Mouse (Mus musculus) testis, adult 2 months (tissue): ENCODE results near the gene Gm14597. TPM values are rescaled to one million over a fixed set of nuclear protein-coding genes. Genes with fewer than 3 reads are reported as not detected.
"Not testable (repeated sequence)": the region's sequence is repeated elsewhere in the genome, so short reads cannot be mapped to it uniquely, and the experiment has no call there.

Source experiments
- H3K27ac ChIP-seq: fragments of 200-500 bp; 2 replicates; pipeline ENCODE4 v1.5.1; 2012; ENCODE audit warnings: low read depth, low read length; ENCODE audit not compliant: control insufficient read depth, insufficient read depth
- H3K27me3 ChIP-seq: fragments of 200-500 bp; 2 replicates; pipeline ENCODE4 v1.6.1; 2012; ENCODE audit warnings: mild to moderate bottlenecking, low read length, moderate library complexity; ENCODE audit not compliant: control insufficient read depth, insufficient read depth
- H3K36me3 ChIP-seq: fragments of 200-500 bp; 2 replicates; pipeline ENCODE4 v1.6.1; 2012; ENCODE audit warnings: mild to moderate bottlenecking, low read length; ENCODE audit not compliant: control insufficient read depth, insufficient read depth
- H3K4me1 ChIP-seq: fragments of 200-500 bp; 2 replicates; pipeline ENCODE4 v1.6.1; 2012; ENCODE audit warnings: low read length; ENCODE audit not compliant: control insufficient read depth, insufficient read depth
- H3K4me3 ChIP-seq: fragments of 200-500 bp; 2 replicates; pipeline ENCODE4 v1.5.1; 2012; ENCODE audit warnings: low read depth, mild to moderate bottlenecking, low read length, moderate library complexity, mixed read lengths; ENCODE audit not compliant: control insufficient read depth
- CTCF ChIP-seq: fragments of 200-500 bp; IDR thresholded peaks from 2 replicates; pipeline ENCODE4 v1.5.1; 2012; ENCODE audit warnings: low read depth, mild to moderate bottlenecking, inconsistent platforms, low read length, moderate library complexity; ENCODE audit not compliant: control insufficient read depth, insufficient read depth, insufficient replicate concordance
- POLR2A ChIP-seq: fragments of 200-500 bp; IDR thresholded peaks from 2 replicates; pipeline ENCODE4 v1.6.1; 2012; ENCODE audit warnings: low read depth, mild to moderate bottlenecking, inconsistent platforms, low read length, moderate library complexity; ENCODE audit not compliant: control insufficient read depth
- polyA plus RNA-seq: library from polyadenylated mRNA; depleted of rRNA; stranded (reverse); fragments of >200 nt; gene quantifications from 2 replicates; pipeline ENCODE4 v1.2.3, GENCODE M21; 2012; rRNA removed

Gm14597 gene
- 3.9 and 4.7 TPM in 2 replicates for polyA plus RNA-seq

DNA sequence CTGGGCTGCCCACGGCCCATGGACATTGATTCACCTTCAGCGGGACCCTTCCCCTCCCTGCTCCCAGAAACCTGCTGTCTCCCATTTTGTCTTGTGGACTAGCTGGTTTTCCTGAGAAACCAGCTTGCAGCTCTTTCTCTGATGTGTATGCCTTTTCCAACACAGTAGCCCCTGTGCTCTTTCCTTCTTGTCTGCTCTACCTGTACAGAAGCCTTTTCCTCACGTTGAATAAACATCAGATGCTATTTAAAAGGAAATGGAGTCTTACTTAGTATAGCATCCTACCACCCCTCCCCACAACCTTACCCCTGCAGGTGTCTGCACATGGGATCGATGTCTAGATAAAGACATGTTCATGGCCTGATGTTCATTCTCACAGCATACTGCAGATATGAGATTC, at the start of gene Gm14597:
Gene Gm14597, minus strand, starts transcription at position 101 of the 400 bp plus-strand sequence.
- H3K27ac ChIP-seq, H3K4me1 ChIP-seq, H3K27me3 ChIP-seq, H3K36me3 ChIP-seq: not testable (repeated sequence)
- H3K4me3 ChIP-seq, result peak within 1 kb of the TSS; percentile 78

DNA sequence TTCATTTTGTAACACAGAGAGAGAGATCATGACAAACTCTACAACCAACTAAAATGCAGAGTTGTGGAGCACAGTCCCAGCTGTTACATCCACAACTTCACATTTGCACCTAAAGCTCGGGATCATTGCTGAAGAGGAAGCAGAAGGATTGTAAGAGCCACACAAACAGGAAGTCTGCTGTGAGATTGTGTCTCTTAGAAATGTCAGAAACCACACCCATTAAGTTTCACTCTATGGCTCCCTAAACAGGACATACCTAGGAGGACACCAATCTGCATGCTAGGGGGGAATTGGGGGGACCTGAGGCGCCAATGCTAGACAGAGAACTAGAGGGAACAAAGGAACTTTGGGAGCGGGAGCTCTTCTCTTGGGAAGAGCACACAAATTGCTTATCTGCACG, 44.1 kb upstream of the Gm14597 start:
- not testable (repeated sequence) for H3K4me1 ChIP-seq, H3K27ac ChIP-seq, H3K36me3 ChIP-seq, H3K27me3 ChIP-seq, H3K4me3 ChIP-seq

DNA sequence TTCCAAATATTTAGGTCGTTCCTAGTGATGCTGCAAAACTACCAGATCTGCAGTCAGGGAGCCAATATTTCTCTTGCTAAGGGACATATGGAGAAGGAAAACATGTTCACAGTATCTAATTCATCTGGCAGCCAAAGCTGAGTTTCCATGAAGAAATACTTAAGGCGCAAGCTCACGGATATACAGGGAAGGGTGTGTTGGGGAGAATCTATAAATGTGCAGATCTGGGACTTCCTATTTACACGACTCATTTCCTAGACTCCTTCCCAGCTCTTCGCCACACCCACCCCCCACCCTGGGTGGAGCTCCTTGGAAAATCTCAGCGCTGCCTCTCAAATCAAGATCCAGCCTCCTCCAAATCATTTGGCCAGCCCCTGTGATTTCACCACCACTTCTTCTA, 37.1 kb upstream of the Gm14597 start:
- no peaks in the 10 kb centered on the region for H3K36me3 ChIP-seq
- no peaks in the 10 kb centered on the region for H3K4me1 ChIP-seq
- TF ChIP-seq CTCF (no peak), POLR2A (no peak)

DNA sequence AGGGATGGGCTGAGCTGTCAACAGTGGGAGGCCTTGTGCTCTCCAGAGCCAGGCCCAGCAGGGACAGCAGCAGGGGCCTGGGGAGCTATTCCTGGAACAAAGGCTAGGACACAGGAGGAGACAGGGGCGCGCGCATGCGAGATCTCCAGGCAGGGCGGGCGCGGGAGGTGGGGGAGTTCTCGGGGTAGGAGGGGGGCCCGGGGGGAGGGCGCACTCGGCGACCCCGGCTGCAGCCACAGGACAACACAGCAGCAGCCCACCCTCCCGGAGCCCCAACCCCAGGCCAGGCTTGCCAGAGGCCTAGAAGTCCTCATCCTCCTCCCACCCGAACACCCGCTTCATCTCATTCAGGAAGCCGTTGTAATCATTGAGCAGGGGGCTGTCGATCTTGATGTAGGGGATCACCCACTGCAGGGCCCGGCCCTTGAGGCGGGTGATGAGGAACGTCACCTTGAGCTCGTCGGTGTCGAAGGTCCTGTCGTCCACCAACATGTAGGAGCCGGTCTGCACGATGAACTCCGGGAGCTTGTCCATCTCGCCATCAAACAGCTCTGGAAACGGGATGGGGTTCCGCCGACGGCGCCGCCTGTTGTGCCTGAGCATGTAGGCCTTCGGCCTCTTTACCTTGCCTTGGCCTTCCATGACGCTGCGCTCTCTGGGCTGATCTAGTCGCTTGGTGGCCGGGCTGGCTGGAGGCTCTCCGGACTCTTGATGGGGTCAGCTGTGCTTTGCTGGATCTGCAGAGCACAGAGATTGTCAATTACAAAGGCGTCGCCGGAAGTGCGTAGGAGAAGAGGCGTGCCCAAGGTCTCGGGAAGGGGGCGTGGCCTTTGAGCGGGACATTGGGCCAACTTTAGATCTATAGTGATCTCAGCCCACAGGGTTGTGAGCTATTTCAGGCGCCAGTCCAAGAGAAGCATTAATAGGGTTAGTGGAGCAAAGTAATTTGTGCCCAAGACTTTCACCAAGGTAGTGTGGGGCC, 34.5 kb upstream of the Gm14597 start, which contains the start of gene Rtl8a:
Gene Rtl8a, minus strand, starts transcription at position 703 of the 982 bp plus-strand sequence.
- H3K27ac ChIP-seq, H3K4me1 ChIP-seq, H3K36me3 ChIP-seq, H3K27me3 ChIP-seq: not testable (repeated sequence)
- peak within 1 kb of the TSS; percentile 60 for H3K4me3 ChIP-seq

More for the DNA sequence above, 37.1 kb upstream of the Gm14597 start:
- H3K27me3 ChIP-seq, result no peaks in the 10 kb centered on the region
- no peak overlapping the region for H3K4me3 ChIP-seq
- no peak overlapping the region for H3K27ac ChIP-seq

DNA sequence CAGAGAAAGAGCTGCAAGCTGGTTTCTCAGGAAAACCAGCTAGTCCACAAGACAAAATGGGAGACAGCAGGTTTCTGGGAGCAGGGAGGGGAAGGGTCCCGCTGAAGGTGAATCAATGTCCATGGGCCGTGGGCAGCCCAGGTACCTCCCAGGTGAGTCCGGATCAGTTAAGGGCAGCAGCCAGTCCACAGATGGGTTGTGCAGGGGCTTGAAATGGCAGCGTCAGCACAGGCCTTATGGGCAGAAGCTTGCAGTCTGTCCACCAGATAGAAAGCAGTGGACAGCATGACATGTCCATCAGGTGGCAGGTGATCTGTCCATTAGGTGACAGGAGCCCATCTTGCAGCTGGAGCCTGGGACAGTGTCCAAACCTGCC, 33.8 kb upstream of the Gm14597 start:
- not testable (repeated sequence) for H3K4me3 ChIP-seq, H3K27ac ChIP-seq, H3K4me1 ChIP-seq

DNA sequence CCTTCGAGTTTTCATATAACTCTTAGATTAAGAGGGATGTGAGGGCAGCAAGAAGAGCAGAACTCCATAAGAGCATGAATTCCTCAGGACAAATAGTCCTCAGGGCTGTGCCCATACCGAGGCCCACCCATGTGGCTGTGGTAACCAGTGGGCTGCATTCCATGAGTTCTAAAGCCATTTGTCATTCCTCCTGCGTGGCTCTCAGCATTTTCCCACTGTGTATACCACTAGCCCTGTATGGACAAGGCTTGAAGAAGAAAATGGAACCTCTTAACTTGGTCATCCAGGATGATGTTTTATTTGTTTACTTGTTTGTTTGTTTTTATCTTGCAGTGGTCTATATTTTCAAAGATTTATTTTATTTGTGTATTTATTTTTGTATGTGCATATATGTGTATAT, 29.3 kb upstream of the Gm14597 start:
- H3K4me3 ChIP-seq, H3K36me3 ChIP-seq, H3K27ac ChIP-seq, H3K27me3 ChIP-seq, H3K4me1 ChIP-seq: not testable (repeated sequence)

More for the DNA sequence above, 33.8 kb upstream of the Gm14597 start:
- not testable (repeated sequence) for H3K36me3 ChIP-seq, H3K27me3 ChIP-seq

DNA sequence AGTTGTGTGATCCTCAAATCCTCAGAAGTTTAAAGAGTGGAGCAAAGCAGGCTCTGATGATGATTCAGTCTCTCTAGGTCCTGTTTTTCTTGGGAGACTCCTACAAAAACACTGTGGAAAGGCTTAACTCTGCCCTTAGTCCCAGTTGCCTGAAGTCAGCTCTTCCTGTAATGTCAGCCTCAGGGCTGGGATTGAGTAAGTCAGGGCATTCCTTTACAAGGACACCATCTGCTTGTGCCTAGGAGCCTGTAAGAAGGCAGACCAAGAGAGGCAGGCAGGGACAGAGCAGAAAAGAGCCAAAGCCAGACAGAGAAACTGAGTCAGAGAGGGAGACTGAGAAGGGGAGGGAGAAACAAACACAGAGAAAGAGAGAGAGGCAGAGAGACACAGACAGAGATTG, 2.6 kb upstream of the Gm14597 start:
- H3K4me3 ChIP-seq, H3K4me1 ChIP-seq, H3K27me3 ChIP-seq, H3K36me3 ChIP-seq, H3K27ac ChIP-seq: not testable (repeated sequence)

DNA sequence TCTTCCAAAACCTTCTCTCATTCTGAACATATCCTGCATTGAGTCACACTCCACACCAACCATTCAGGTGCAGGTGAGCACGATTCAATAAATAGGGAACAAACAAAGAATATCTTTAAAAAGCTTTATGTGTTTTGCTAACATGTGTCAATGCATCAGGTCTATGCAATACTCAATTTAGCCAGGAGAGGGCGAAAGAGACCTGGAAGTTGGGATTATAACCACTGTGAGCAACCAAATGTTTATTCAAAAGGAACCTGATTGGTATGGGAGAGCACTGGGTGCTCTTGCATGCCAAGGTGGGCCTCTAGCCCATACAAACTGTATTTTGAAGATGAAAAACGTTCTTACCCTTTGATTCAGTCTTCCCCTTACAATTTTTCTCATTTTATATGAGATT, 1.8 kb upstream of the Gm14597 start:
- H3K36me3 ChIP-seq, result no peaks in the 10 kb centered on the region
- H3K4me1 ChIP-seq, result peaks cover 4% of the 10 kb centered on the region; the same call in 1 of the 2 replicates
- TF ChIP-seq CTCF (no peak), POLR2A (no peak)
- no peak overlapping the region for H3K4me3 ChIP-seq
- H3K27me3 ChIP-seq, result no peaks in the 10 kb centered on the region
- H3K27ac ChIP-seq, result no peak overlapping the region
